Mouse (Mus musculus) inflammation-experienced regulatory T-cells, adult 6 months (primary cell): Measurements from ENCODE around the gene Hist1h4f. TPM values are rescaled to one million over a fixed set of nuclear protein-coding genes. Genes with fewer than 3 reads are reported as not detected.

Experiments used
- ATAC-seq: one replicate; pipeline ENCODE4 v1.8.0; 2017
- polyA plus RNA-seq, 3 experiments: library from polyadenylated mRNA; unstranded; fragments of 100-300 nt; shearing (Covaris generic); gene quantifications; one replicate each; pipeline ENCODE4 v1.2.1; 2017

Gene Hist1h4f
- polyA plus RNA-seq, 3 experiments from 2014 or later = 3.2 TPM; not detected in 2

DNA sequence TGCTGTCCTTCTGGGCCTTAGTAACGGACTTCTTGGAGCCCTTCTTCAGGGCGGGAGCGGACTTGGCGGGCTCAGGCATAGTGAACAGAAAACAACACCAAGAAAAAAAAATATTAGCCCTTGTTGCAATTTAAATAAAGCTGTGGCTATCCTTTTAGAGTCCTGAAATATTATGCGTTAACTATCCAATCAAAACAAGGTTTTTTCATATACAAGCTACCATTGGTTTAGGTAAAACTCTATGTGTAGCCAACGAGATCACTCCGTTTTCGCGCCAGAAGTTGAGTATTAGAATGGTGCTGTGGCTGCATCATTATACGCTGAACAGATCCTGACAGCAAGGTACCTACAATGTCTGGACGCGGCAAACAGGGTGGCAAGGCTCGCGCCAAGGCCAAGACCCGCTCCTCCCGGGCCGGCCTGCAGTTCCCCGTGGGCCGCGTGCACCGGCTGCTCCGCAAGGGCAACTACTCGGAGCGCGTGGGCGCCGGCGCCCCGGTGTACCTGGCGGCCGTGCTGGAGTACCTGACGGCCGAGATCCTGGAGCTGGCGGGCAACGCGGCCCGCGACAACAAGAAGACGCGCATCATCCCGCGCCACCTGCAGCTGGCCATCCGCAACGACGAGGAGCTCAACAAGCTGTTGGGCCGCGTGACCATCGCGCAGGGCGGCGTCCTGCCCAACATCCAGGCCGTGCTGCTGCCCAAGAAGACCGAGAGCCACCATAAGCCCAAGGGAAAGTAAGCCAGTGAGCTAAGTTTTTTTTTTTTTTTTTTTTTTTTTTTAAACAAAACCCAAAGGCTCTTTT is 17.7 kb downstream of the Hist1h4f start, which contains the start of gene Hist1h2af:
Gene Hist1h2af (plus strand): TSS at position 347 of the 808 bp plus-strand sequence.
- ATAC-seq = peak; percentile 31

DNA sequence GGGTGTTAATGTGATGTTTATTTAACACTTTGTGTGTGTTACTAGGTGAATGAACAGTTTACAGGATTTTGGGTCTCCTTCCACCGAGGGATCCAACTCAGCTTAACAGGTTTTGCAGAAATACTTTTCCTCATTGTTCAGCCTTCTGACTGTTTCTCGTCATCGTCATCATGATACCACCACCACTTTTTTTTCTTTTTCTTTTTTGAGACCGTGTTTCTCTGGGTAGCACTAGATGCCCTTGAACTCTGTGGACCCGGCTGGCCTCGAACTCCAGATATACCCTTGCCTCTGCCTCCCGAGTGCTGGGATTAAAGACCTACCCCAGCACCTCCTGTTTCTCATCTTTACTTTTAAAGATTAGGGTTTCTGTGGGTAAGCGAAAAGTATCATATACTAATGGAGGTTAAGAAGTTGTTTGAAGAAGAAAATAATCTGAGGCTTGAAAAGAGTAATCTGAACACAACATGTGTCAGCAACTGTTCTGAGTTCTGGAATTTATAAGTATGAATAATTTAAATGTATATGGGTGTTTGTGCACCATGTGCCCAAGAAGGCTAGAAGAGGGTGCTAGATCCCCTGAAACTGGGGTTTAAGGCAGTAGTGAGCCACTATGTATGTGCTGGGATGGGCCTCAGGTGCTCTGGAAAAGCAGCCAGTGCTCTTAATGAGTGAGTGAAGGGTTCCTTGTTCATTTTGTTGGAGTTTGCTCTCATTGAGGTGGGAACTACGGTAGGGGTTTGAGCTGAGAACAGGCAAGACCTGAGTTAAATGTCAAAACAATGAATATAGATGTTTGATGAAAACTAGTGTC is 19.0 kb downstream of the Hist1h4f start:
- ATAC-seq = no peak

DNA sequence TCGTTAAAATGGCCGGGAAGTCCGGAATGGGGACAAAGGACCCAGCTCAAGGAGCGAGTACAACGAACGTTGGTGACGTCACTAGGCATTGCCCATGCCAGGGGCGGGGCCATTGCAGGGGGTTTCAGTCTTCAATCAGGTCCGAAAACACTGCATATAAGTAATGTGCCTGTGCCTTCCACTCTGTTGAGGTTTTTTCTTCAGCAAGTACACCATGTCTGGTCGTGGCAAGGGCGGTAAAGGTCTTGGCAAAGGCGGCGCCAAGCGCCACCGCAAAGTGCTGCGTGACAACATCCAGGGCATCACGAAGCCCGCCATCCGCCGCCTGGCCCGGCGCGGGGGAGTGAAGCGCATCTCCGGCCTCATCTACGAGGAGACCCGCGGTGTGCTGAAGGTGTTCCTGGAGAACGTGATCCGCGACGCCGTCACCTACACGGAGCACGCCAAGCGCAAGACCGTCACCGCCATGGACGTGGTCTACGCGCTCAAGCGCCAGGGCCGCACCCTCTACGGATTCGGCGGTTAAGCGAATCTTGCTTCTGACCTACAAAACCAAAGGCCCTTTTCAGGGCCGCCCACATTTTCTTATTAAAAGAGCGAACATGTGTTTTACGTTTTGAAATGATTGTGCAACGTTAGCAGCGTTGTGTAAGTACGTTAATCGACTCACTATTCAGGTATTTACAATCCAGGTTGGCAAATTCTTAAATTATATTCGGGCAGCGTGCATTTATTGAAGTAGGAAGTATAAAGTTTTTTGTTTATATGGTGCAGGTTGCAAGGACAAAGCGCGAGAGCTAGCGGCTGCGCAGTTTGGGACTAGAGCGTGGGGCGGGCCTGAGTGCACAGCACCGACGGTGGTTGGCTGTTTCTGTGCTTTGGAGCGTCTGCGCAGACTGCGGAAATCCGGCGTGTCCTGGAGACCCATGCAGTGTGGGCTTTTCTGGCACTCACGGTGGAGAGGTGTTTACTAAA is 20.3 kb downstream of the Hist1h4f start, which contains the start of gene Hist1h4h:
Gene Hist1h4h (plus strand): TSS at position 150 of the 975 bp plus-strand sequence.
- peak; percentile 73 for ATAC-seq

DNA sequence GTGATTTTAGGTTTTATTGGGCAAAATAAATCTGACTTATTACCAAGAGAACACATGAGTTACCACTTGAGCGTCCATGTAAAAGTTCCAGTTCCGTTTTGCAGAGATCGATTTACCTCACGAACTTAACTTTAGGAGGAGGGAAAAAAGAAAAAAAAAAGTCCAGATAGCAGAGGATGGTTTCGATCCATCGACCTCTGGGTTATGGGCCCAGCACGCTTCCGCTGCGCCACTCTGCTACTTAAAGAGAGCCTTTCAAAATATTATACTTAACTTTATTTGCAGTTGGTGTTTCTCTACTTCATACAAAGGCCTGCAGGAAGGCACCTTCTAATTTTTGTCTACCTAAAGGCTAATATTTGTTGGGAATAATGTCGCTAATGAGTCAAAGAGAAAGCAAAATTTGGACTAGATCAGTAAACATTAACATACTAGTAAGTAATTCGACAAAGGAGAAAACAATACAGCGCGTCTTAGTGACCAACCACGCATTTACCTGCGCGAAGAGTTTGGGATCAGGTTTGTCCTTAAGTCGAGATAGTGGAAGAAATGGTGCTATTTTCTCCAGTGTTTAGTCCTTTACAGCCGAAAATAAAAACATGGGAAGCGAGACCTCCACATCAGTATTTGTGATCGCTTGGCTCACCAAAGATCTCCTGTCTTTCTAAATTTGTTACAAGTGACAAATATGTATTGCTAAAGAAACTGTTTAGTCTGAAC is 21.1 kb downstream of the Hist1h4f start:
- peak; percentile 13 for ATAC-seq

DNA sequence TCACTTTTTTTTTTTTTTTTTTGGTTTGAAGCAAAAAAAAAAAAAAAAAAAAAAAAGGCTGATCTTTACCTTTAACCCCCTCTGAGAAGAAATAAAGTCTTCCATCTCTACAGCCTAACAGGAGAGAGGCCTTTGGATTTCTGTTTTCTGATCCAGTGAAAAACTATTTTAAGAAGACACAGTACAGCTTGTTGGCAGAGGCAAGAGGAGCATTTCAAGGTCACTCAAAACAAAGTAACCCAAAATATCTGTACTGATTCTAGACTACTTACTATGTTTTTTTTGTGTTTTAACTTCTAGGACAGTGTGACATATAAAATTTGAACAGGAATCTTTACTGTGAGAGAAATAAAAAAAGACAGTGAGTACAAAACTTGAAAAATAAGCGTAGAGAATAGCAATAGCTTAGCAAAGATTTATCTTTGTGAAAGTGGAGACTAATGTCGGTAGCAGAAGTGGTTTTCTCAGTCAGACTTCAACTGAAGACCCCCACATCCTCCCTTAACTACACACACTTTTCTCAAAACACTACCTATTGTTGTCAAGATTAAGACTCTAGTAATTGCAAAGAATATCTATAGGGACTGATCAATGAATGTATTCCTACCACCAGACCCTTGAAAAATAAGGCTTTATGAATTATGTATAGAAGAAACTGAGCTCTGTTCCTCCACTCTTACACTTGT is 21.8 kb downstream of the Hist1h4f start:
- no peak for ATAC-seq

DNA sequence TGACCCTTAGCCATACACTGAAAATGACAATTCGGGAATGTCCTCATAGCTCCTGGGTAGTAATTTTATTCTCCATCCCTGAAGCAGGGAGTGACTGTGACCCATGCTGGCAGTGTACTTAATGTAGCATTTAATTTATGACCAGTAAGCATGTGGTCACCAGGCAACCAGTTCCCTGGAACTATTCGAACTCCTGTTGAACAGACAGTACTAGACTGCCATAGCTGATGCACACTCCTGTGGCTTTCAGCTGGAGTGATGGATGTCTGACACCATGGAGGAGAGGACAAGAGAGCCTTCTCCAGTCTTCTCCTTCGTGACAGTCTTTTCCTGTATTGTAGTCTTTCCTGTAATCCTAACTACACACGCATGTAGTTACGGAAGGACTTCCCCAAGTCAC is 22.4 kb downstream of the Hist1h4f start:
- ATAC-seq = no peak

DNA sequence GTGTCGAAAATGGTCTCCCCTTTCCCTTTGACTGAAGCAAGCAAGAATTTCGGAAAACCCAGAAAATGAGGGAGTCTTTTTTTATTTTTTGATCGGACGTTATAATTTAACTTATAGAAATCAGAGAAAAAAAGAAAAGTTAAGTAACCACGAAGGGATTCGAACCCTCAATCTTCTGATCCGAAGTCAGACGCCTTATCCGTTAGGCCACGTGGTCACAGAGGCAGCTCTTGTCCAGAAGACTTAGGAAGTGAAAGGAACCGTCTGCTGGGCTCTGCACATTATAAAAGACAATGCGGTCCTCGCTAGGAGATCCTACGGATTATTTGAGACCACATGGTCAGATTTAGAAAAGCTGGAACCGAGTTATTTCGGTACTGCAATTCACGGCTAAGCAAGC is 25.1 kb downstream of the Hist1h4f start:
- peak; percentile 25 for ATAC-seq

DNA sequence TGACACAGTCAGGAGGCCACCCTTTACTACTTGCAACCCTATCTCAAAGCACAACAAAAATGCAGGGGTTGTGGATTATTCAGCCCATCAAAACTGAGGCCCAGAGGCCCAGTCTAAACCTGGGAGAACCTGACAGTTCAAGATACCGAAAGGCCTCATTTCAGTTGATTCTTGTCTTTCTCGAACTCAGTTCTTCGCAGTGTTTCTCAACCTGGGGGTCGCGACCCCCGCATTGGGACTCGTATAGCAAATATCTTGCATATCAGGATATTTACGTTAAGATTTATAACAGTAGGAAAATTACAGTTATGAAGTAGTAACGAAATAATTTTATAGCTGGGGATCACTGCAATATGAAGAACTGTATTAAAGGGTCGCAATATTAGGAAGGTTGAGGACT is 25.5 kb downstream of the Hist1h4f start:
- ATAC-seq = no peak

DNA sequence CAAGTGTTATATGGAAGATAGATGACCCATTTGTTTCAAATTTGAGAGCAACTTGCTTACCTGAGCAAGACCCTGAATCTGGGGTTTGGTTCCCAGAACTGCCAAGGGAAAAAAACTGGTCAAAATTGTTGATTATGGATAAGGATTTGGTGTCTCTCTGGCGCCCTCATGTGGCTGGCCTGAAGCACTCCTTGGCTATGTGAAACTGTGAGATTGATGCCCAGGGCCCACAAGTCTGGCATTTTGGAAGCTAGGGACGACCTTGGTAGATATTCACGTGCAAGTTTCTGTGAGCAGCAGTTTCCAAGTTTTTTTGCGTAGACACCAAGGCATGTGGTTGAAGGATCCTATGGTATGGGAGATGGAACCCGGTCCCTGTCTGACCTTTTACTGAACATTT is 26.8 kb downstream of the Hist1h4f start:
- peak; percentile 57 for ATAC-seq

DNA sequence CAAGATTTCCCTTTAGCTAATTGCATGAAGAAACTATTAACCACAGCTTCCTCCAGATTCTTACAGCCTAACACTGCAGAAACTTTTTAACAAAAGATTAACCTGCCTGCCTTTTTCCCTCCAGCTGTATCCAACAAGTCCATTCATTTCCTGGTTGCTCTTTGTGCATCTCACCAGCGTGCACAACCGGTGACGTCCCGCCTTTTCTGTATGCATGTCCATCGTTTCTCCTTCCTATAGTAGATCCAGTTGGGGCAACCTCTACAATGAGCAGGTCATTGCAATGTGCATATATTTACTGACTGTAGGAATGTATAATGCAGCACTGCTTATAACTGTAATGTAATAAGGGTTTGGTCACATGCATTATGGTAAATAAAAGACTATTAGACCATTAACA is 27.5 kb downstream of the Hist1h4f start:
- ATAC-seq = no peak

DNA sequence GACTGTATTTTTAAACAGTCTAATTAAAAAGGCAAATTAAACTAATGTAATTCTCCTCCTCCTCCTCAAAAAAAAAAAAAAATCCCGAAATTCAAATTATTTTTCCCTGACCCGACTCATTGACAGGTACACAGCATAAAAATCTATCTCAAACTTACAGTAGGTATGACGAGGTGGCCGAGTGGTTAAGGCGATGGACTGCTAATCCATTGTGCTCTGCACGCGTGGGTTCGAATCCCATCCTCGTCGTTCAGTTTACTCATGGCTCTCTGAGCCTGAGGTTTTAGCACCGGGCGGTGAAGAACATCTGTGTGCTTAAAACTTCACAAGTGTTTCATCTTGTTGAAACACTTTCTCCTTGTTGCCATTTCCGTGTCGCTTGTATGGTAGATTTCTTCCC is 29.7 kb downstream of the Hist1h4f start:
- peak; percentile 41 for ATAC-seq

DNA sequence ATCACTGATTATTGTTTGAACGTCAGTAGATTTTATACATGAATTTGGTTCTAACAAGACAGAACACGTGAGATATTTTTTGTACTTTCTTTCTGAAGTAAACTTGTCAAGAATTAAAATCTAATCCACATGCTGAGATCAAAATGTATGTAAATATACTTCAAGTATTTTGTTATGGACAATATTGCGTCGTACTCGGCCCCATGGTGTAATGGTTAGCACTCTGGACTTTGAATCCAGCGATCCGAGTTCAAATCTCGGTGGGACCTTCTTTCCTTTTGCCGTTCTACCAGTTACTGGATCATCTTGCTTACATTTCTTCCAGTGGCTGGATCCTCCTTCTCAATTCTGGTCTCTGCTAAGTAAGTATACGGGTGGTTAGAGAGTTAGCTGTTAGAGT is 32.0 kb downstream of the Hist1h4f start:
- ATAC-seq = peak; percentile 18

DNA sequence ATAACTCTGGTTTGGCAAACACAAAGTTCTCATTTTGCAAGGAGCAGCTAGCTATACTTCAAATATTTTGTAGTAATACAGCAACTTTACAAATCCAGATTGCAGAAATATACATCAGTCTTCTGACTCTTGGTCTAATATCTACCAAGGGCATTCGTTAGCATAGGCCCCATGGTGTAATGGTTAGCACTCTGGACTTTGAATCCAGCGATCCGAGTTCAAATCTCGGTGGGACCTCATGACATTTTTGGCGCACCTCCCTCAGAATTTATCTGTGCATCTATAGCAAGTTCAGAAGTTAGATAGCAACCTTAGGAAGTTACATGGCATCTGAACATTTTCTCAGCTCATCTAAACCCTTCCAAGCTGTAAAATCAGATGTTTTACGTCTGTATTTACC is 32.6 kb downstream of the Hist1h4f start:
- peak; percentile 33 for ATAC-seq

DNA sequence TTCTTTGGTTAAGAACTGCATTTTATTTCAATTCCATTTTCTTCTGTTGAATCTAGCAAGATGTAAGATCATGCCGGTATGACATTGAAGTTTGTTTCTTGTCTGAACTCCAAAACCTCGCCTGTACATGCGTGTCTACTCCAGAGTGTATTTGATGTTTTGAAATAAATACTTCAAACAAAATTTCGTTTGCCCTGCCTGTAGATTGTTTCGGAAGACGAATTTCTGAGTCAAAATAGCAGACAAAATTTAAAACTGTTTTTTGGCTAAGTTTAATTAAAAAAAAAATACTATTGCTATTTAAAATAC is 33.2 kb downstream of the Hist1h4f start:
- peak; percentile 9 for ATAC-seq

DNA sequence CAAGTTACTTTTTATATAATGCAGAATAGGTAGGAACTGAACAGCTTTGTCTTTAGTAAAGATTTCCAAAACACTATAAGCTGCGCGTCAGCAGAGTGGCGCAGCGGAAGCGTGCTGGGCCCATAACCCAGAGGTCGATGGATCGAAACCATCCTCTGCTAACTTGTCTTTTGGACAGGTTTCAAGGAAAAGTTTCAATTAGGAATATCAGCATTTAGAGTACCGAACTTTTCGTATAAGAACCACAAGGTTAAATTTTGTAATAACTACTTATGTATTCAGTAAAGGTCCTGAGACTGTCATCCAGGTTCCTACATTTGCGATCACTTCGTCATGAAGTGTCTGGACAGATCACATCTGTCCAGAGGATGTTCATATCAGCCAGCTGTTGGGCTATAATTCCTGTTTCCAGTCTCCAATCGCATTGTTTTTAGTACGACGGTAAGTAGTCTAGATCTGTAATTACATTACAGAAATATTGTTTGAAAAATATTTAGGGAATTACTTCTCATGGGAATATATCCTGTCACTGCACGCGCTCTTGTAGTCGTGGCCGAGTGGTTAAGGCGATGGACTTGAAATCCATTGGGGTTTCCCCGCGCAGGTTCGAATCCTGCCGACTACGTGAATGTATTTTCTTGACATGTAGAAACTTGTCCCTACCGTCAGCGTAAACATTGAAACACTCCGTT is 33.7 kb downstream of the Hist1h4f start:
- peak; percentile 60 for ATAC-seq

DNA sequence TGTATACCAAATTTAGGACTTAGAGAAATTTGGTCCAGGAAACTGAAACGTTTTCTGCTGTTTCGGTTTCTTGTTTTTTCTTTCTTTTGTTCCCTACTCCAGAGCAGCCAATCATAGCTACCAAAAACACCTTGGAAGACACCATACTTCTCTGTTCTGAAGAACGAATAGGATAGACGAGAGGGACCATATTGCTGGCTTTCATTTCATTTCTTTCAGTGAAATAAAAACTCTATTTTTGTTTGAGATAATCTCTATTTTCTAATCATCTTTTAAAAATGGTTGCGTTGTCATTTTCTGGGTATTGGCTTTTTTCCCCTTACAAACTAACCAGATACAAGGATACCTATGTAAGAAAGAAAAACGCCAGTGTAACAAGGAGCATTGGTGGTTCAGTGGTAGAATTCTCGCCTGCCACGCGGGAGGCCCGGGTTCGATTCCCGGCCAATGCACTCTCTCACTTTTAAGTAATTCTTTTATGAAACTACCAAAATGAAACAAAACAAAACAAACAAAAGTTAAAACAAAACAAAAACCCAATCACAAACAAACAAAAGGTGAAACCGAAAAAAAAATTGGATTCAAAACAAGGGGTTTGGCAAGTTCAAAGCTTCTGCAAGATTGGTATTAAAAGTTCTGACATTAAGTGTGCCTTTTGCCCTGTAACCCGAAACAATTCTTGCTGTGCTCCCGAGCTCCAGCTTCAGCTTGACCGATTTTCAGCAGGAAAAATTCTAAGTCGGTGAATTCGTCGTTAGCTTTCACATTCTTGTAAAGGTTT is 34.4 kb downstream of the Hist1h4f start:
- peak; percentile 41 for ATAC-seq

DNA sequence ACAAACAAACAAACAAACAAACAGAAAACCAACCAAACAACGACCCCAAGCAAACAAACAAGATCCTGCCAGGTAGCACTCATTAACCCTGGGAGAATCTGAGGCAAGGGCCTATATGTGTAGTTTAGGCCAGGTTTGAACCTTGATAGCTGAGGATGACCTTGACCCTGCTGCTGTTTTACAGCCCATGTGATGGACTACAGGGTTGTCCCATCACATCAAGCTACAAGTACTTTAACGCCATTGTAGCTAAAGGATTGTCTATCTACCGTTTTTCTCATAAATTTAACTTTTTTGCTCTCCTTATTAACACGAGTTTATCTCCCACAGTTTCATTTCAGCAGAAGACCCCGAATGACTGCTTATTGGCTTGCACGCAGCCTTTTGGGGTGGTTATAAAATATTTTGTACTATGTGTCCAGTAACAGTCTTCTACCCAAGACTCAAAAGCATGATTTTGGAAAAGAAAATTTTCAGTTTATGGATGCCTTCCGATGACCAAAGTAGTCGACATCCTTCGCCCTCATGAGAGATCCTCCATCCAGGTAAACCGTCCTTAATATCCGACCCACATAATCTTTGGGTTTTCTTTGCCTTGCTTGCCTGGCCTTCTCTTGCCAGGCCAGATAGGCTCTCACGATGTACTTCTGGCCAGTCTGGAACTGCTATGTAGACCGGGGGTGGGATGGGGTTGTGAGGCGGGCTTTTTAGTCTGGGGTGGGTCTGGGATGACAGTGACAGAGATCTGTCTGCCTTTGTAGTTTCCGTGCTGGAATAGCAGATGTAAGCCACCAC is 35.4 kb downstream of the Hist1h4f start:
- no peak for ATAC-seq

DNA sequence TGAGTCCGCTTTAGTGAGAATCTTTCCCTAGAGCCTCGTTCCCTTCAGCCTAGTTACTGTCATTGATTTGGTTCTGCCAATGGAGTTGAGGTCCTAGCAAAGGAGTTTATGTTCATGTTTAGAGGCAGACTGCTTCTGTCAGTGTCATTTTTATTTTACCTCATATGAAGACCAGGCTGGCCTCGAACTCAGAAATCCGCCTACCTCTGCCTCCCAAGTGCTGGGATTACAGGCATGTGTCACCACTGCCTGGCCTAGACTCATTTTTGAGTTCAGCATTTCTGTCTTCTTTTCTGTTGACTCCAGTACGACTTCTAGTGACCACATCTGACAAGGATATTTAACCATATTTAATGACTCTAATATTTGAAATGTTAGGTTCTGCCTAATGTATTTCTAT is 36.2 kb downstream of the Hist1h4f start:
- no peak for ATAC-seq

DNA sequence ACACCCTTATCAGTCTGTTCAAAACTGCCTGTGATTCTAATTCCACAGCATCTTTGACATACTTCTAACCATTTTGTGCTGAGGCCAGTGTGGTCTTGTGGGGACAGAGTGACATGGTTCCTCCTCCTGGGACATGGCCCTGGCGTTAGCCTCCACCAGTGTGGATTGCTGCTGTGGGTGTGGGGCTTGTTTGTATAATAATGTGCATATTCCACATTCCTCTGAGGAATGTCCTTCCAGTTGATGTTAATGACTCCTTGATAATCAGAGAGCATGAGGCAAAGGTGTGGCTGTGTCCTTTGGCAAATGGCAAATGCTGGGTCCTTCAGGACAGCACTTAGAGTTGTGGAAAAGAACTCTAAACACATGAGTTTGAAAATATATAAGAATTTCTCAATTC is 37.9 kb downstream of the Hist1h4f start:
- ATAC-seq = no peak
